Mouse (Mus musculus) C2C12 (cell line): ENCODE results near the gene Gm17693. TPM values are rescaled to one million over a fixed set of nuclear protein-coding genes. Genes with fewer than 3 reads are reported as not detected.
"Not testable (repeated sequence)": the region's sequence is repeated elsewhere in the genome, so short reads cannot be mapped to it uniquely, and the experiment has no call there.

Experiments used
- H3K27me3 ChIP-seq: one replicate; pipeline ENCODE4 v1.6.1; 2011; ENCODE audit not compliant: control insufficient read depth, insufficient read depth, insufficient read length
- H3K36me3 ChIP-seq: one replicate; pipeline ENCODE4 v1.6.1; 2011; ENCODE audit not compliant: control insufficient read depth, insufficient read depth
- H3K4me3 ChIP-seq: one replicate; pipeline ENCODE4 v1.5.1; 2011; ENCODE audit warnings: mild to moderate bottlenecking, control low read depth; ENCODE audit not compliant: poor library complexity, insufficient read depth, severe bottlenecking
- H3K79me2 ChIP-seq: one replicate; pipeline ENCODE4 v1.6.1; 2011; ENCODE audit not compliant: control insufficient read depth, insufficient read depth
- H3K79me3 ChIP-seq: one replicate; pipeline ENCODE4 v1.6.1; 2011; ENCODE audit warnings: low read depth, control low read depth
- H3ac ChIP-seq: one replicate; pipeline ENCODE3; 2011; ENCODE audit warnings: low read depth; ENCODE audit not compliant: control insufficient read depth, insufficient read length
- long read RNA-seq, 2 experiments: library from polyadenylated mRNA; unstranded; transcript quantifications; one replicate each; pipeline ENCODE4 v2.0.0; 2019 to 2020
- polyA plus RNA-seq: library from polyadenylated mRNA; unstranded; fragments of >200 nt; fragmentation: generic; extraction: Trizol; gene quantifications from one replicate; pipeline ENCODE4 v1.2.1, GENCODE M21; 2012; ENCODE audit warnings: missing spikeins

The Gm17693 gene
- not detected for polyA plus RNA-seq
- long read RNA-seq, experiment 1, result 0 reads
- long read RNA-seq, experiment 2, result 0 reads

- not testable (repeated sequence) for H3K36me3 ChIP-seq, H3K4me3 ChIP-seq, H3K27me3 ChIP-seq, H3K79me3 ChIP-seq, H3ac ChIP-seq, H3K79me2 ChIP-seq
Observed at GRCm38 (mm10) chrX:125705144-125705543, at the start of gene Gm17693. Gene Gm17693 (plus strand): TSS chrX:125705444.
